Mouse (Mus musculus) heart, postnatal 36 days (tissue): ENCODE measurements around the gene Armc12. TPM values are rescaled to one million over a fixed set of nuclear protein-coding genes. Genes with fewer than 3 reads are reported as not detected.

ENCODE experiments used
- DNase-seq, 2 experiments: peaks; one replicate each; pipeline ENCODE4 v3.0.0; 2021 to 2022
- intact Hi-C: fragments of 180-260 bp; cut with DNase I; formaldehyde crosslinking; loops from one replicate; pipeline ENCODE4 v1.15.1; 2025
- total RNA-seq, 2 experiments: library from RNA; stranded (reverse); gene quantifications; 2 replicates each; pipeline ENCODE4 v1.2.3; 2021

The Armc12 gene
- not detected for total RNA-seq

DNA sequence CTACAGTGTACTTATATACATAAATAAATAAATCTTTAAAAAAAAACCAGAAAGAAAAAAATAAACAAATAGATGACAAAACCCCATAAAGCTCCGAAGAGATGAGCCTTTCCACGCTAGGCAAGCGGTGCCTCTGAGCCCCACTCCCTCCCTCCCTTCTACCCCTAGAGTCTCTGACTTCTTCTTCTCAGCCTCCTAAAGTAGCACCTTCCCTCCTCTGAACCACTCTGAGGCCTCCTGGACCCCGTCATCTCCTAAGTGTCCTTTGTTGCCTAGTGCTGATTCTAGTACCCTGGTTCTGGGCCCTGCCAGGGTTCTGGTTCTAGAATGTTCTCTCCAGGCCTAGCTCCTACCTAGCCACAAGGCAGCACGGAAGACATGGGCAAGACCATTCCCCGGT is at the start of gene Armc12:
Armc12 (plus strand) TSS at position 301 of the 400 bp plus-strand sequence.
- no peak for DNase-seq
- intact Hi-C loops = no loop called here

DNA sequence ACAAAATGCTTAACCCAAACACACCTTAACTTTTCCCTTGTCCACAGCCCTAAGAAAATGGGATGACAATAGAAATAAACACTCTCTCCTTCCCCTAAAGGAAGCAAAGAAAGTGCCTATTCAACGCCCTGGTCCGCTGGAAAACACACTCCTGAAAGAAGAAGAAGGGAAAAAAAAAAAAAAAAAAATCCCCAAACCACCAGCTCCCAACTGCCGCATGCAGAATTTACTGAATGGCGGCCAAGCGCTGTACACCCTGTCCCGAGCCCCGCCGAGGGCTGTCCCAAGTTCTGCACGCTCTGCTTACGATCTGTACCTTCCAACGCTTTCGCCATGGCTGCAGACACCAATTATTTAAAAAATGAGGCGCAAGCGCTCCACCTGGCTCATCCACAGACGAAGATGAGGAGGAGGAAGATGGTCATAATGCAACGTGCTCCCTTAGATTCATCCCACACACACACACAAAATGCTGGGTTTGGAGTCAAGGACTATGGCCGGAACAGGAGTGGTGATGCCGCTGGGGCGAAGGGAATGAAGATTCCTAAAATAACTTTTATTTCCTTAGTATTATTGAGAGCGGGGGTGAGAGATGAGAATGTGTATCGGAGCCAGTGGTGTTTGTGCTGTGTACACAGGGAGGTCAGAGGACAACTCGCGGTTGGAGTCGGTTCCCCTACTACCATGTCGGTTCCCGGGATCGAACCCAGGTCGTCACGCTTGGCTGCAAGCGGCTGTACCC is 45.7 kb upstream of the Armc12 start:
- DNase-seq = peak; percentile 45 to 64
- intact Hi-C loops = loop anchor here (2.0 kb wide), 1 partner anchor 40 kb away; no protein-coding TSS in a partner anchor

DNA sequence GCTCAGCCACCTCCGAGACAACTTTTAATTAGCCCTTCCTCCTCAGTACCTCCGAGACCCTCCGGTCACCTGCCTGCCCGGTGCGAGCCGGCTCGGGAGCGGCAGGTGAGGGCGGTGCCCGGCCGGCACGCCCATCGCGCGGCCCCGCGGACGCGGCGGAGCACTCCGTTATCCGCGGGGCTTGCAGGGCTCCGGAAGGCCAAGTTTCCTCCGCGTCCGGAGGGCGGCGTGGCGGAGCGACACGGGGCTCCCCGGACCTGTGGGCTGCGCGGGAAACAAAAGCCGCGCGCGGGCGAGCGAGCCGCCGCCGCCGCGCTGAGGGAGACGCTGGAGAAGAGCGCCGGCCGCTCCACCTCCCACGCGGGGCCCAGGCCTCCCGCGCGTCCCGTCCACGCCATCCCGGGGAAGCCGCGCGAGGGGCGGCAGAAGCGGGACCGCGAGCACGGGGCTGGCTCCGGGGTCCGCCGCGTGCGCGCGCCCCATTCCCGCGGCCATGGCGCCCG is 45.1 kb upstream of the Armc12 start:
- intact Hi-C loops = loop anchor here (2.0 kb wide), 1 partner anchor 39 kb away; no protein-coding TSS in a partner anchor

GRCm38 (mm10) chr17:28485977-28486400 is 44.6 kb upstream of the Armc12 start:
- intact Hi-C loops = loop anchor here (2.0 kb wide), 1 partner anchor 39 kb away; no protein-coding TSS in a partner anchor
- peak; percentile 99 to 100 for DNase-seq

More for the DNA sequence above, 45.1 kb upstream of the Armc12 start:
- DNase-seq = peak; percentile 63 to 77

DNA sequence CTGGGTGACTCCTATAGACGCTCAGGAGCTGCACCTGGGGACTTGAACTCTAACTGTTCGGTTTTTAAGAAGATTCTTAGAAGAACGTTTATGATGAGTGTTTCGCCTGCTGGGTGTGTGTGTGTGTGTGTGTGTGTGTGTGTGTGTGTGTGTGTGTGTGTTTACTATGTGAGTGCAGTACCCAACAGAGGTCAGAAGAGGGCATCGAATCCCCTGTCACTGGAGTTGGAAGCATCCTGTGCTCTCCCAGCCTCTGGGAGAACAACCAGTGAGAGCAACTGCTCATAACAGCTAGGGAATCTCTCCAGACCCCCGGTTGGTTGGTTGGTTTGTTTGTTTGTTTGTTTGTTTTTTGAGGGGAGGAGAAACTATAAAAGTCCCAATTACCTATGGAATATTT is 43.9 kb upstream of the Armc12 start:
- intact Hi-C loops = no loop called here
- no peak for DNase-seq

DNA sequence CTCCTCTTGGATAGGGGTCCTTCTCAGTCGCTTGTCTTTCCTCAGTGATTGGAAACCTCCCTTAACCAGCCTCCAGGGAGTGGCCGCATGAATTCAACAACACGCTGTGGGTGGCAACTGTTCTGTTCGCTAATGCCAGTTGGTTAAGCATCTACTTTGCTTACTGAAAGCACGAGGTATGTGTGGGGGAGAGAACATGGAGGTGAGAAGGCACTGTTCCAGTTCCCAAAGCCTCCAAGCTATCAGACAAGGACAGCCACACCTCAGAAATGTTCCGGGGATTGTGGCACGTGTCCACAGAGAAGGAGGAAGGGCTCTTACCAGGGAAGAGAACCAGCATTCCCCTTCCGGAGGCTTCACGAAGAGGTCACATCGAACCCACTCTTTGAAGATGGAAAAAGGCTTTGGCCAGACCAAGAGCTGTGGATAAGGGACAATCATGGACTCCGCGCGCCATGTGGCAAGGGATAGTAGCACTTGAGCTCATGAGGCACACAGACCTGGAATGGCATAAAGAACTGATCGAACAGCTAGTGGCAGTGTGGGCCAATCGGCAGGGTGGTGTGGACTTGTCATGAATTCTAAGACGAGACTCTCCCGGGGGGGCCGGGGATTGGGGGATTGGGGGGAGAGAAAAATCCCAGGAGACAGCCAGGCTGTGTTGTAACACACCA is 42.9 kb upstream of the Armc12 start:
- intact Hi-C loops = no loop called here
- DNase-seq = no peak

DNA sequence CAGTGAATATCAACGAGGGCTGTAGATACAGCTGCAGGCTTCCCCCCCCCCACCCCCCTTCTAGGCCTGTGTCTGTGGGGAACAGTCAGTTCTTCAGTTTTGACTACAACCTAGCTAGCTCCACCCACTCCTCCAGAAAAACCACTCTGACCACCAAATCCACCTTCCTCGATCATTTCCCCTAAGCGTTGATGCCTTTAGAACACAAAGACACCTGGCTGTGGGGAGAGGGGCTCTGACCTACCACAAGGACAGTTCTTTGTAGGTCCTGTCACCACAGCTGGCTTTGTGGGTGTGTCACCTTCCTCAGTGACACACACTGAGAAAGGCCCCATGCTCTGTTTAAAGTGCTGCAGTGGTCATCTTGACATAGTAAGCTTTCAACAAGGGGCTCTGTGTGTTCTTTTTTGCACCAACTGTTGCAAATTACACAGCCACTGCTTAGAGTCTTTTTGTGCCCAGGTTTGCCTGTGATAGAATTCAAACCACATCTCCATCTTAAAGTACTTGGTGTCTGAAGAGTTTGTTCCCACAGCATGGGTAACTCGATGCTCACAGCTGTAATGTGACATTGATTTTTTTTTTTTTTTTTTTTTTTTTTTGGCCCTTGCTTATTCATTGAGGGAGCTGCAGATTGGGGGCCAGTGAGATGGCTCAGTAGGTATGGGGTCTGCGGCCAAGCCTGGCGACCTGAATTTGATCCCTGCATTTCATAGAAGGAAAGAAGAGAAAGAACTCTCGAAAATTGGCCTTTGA is 42.2 kb upstream of the Armc12 start:
- intact Hi-C loops = no loop called here
- no peak for DNase-seq

DNA sequence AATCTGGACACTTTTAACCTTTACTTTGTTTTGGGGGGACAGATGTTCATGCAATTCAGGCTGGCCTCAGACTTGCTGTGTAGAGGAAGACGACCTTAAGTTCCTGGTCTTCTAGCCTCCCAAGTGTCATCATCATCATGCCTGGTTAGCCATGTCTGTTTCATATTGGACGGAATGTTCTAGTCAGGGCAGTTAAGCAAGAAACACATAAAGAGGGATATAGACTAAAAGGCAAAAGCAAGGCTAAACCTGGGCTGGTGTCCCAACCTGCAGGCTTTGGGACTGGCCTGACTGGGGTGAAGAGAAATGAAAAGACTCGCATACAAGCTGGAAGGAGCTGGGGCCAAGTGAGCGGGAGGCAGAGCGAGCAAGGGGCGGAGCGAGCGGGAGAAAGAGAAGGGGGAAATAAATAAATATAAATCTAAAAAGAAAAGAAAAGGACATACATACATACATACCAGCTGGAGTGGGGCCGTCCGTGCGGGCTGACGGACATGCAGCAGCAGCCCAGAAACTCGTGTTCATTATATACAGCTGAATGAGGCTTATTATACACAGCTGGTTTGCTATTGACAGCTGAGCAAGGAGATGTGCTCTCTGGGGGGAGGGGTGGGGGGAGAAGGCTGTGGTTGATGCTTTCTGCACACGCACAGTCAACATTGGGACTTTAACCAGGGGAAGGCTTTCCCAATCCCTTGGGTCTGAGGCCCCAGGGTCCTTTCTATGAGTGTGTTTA is 39.4 kb upstream of the Armc12 start:
- intact Hi-C loops = no loop called here
- DNase-seq = no peak

GRCm38 (mm10) chr17:28495832-28496231 is 34.8 kb upstream of the Armc12 start:
- no peak for DNase-seq
- intact Hi-C loops = no loop called here

DNA sequence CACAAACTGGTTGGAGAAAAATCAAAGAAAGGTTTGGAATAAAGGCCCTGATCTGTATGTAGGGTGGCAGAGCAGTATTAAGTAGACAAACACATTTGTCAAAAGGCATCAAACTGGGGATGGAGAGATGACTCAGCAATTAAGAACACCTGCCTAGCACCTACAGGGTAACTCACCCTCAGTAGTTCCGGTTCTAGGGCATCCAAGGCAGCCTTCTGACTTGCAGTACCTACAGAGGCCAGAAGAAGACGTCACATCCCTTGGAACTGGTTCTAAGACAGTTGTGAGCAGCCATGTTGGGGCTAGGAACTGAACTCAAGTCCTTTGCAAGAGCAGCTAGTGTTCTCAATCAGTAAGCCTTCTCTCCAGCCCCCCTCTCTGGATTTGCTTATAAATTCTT is 31.4 kb upstream of the Armc12 start:
- intact Hi-C loops = no loop called here
- no peak for DNase-seq

DNA sequence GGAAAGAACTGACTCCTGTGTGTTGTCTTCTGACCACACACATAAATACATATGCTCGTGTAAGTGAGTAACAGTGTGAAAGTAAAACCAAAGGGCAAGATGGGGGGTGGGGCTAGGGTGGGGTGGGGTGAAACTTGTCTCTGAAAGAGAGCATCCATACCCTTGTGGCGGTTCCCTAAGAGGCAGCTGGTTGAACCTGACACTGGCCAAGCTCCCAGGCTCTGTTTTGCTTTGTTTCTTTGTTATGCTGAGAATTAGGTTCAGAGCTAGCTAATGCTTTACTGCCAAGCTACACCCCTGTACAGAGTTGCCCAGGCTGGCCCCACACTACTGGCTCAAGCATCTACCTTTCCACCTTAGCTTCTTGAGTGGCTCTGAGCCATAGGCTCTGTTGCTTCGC is 30.1 kb upstream of the Armc12 start:
- intact Hi-C loops = no loop called here
- DNase-seq = no peak

DNA sequence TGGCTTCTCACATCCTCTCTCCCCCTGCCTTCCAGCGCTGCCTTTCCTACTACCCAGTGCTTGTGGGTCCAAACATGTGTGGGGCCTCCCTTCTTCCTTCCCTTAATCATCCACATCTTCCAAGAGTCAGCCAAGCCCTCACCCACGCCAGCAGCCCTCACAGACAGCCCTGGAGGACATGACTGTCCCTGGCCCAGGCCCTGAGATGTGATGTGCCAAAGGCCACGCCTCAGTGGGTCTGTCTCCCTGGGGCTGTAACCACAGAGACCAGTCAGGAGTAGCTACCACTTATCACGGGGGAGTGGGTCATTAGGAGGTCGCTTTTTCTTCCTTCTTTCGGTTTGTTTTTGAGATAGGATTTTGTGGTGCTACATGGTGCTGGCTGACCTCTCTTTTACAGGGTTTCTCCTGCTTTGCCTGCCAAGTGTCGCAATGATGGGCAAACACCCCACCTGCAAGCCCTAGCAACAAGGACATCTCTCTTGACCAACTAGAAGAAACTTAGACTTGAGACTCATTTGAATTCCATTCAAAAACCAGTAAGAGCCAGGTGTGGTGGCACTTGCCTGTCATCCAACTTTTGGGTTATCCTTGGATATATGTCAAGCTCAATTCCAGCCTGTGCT is 28.3 kb upstream of the Armc12 start:
- peak; percentile 60 to 64 for DNase-seq
- intact Hi-C loops = no loop called here

DNA sequence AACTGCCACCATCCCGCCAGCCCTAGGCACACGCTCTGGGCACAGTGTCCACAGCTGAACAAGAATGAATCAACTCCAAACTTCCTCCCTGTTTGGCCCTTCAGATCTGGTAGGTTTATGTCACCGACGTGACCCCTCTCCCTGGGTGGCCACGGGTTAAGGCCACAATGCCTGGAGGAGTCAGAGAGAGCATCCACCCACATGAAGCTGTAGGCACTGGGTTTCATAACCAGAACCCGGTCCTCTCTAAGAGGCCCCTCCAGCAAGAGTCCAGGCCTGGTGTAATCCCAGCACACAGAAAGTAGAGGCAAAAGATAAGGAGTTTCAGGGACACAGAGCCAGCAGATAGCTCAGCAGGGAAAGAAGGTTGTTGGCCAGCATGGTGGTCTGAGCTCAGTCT is 26.4 kb upstream of the Armc12 start:
- intact Hi-C loops = no loop called here
- DNase-seq = no peak

- intact Hi-C loops = no loop called here
- no peak for DNase-seq
These were observed 25.0 kb upstream of the Armc12 start for GRCm38 (mm10) chr17:28505591-28505990.

DNA sequence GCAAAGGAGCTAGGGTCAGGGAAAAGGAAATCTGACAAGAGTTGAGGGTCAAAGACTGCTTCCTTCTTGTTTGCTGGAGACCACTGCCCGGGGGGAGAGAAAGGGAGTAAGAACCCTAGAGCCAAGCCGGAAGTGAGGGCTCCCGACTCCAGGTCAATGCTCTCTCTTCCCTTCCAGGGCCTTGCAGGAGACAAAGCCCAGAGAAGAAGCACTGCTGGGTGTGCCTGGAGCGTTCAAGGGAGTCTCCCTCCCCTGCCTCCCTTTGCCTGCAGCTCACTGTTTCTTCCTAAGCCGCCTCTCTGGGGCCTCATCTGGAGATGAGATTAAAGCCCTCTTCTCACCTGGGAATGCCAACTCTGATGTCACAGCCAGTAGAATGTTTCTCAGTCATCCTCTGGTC is 23.7 kb upstream of the Armc12 start:
- intact Hi-C loops = no loop called here

DNA sequence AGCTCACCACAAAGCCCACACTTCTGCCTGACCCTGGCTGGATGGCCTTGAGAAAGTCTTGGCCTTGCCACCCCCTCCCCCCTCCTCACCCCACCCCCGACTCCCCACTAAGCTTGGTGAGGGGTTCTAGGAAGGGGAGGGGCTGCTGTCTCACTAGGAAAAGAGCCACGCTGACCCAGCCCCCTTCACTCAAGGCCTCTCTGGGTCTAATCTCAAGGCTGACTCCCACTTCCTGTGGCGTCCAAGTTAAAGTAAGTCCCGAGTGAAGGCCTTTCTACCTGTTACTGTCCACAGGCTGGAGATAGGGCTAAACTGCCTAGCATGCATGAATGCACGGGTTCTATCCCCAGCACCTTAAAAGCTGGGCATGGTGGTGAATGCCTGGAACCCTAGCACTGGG is 23.1 kb upstream of the Armc12 start:
- intact Hi-C loops = no loop called here
- no peak for DNase-seq

More for the DNA sequence above, 23.7 kb upstream of the Armc12 start:
- no peak for DNase-seq

DNA sequence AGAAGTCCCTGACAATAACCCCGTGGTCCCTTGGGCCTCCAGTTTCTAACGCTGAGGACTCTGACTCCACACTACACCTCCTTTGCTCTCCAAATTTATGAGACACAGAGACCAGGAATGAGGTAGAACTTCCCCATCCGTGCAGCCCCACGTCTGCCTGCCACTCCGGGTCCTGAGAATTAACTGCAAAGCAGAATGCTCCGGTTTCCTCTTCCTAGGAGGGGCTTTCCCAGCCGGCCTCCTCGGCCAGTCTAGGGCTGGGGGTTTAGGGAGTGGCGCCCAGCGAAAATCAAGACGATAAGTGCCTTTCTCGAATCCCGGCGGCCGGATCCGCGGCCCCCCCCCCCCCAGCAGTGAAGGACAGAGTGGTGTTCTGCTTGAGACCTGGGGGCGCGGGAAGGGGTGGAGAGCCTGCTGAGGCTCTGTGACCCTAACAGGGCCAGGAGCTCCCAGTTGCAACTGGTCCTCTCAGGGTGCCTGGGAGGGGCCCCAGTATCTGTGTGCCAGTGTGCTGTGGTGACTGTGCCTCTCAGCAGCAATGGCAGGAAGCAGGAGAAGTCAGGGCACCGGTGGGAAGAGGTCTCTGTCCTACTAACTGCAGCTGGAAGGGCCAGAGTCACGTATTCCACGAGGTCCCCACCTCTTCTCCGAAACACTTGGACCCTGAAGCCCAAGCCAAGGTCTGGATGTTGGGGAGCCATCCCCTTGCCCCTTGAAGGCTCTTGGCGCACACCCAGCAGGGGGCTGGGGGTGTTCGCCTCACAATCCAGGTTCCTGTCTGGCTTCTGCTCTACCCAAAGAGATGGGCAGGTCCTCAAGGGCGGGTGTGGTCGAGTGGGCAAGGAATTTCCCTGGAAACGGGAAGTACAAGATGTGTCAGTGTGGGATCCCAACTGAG is 19.9 kb upstream of the Armc12 start:
- intact Hi-C loops = loop anchor here (10.0 kb wide), 1 partner anchor 486 kb away; no protein-coding TSS in a partner anchor
- peak; percentile 44 to 68 for DNase-seq

DNA sequence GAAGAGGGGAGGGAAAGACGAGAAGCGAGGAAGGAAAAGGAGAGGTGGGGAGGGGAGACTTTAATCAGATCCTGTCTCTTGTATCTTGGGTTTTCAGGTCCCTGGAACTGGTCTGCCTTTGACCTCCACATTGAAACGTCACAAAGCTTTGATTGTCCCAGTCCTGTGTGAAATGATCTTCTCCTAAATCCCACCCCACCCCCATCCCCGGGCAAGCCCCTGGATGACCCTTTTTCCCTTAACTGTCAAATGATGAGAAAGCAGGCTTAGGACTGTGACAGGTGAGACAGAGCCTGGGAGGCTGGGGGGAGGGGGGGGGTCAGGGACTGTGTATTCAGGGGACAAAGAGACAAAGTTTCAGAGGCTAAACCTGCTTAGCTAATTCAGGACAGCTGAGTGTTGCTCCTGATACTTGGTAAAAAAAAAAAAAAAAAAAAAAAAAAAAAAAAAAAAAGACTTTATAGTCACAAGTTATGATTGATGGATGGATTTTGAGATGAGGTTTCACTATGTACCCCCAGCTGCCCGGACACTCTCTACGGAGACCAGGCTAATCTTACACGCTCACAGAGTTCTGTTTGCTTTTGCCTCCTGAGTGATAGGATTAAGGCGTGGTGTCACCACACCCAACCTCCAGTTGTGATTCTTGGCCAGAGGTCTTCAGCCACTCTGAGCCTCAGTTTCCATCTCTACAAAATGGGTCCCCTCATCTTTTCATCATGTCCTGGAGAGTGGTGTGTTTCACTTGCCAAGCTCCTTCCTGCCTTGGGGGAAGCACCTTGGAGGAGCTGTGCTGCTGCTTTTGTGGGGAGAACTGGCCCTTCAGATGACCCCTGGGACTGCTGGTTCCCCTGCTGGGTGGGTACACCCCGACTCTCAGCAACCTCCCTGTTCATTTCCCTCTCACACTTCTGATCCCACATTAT is 18.7 kb upstream of the Armc12 start:
- intact Hi-C loops = loop anchor here (10.0 kb wide), 1 partner anchor 487 kb away; no protein-coding TSS in a partner anchor

More for the DNA sequence above, 18.7 kb upstream of the Armc12 start:
- DNase-seq = peak in 1 of 2 experiments; percentile 25
